Mouse (Mus musculus) ES-E14 (cell line): ENCODE data around the gene Rsph6a. TPM values are rescaled to one million over a fixed set of nuclear protein-coding genes. Genes with fewer than 3 reads are reported as not detected.

ENCODE experiments used
- DNase-seq: peaks from one replicate; pipeline ENCODE4 v3.0.0-alpha.2; 2013; ENCODE audit warnings: low read depth, low spot score
- H3K27ac ChIP-seq: 2 replicates; pipeline ENCODE4 v1.5.1; 2012; ENCODE audit warnings: low read depth, mild to moderate bottlenecking, low read length, moderate library complexity, mixed read lengths; ENCODE audit not compliant: poor library complexity, insufficient read depth, severe bottlenecking
- H3K36me3 ChIP-seq: 2 replicates; pipeline ENCODE4 v1.6.1; 2012; ENCODE audit warnings: mild to moderate bottlenecking, low read length, moderate library complexity, mixed read lengths; ENCODE audit not compliant: control insufficient read depth, poor library complexity, insufficient read depth, severe bottlenecking
- H3K4me1 ChIP-seq, 2 experiments: fragments of 150-350 bp in 1 of 2; sonication (generic) in 1 of 2; 2 replicates each; pipeline ENCODE4 v1.6.1; 2012; ENCODE audit warnings: low read length in 2 of 2, mild to moderate bottlenecking in 1 of 2, mixed read lengths in 1 of 2; ENCODE audit not compliant: control insufficient read depth in 2 of 2, insufficient read depth in 2 of 2, poor library complexity in 1 of 2
- H3K4me3 ChIP-seq, 2 experiments: fragments of 150-350 bp in 1 of 2; sonication (generic) in 1 of 2; 2 replicates each; pipeline ENCODE4 v1.5.1; 2012; ENCODE audit warnings: low read length in 2 of 2, low read depth in 1 of 2, mild to moderate bottlenecking in 1 of 2, mixed read lengths in 1 of 2; ENCODE audit not compliant: insufficient read depth in 1 of 2, poor library complexity in 1 of 2, severe bottlenecking in 1 of 2
- H3K9ac ChIP-seq: 2 replicates; pipeline ENCODE4 v1.6.1; 2012; ENCODE audit warnings: low read depth, mild to moderate bottlenecking, low read length, mixed read lengths; ENCODE audit not compliant: poor library complexity, insufficient read depth, severe bottlenecking
- H3K9me3 ChIP-seq: fragments of 150-350 bp; sonication (generic); 2 replicates; pipeline ENCODE4 v1.6.1; 2012; ENCODE audit warnings: low read depth, mild to moderate bottlenecking, low read length; ENCODE audit not compliant: control insufficient read depth, insufficient read depth
- CHD2 ChIP-seq: IDR thresholded peaks from 2 replicates; pipeline ENCODE4 v1.6.1; 2014; ENCODE audit warnings: mild to moderate bottlenecking, low read depth, low read length, inconsistent platforms
- HCFC1 ChIP-seq: IDR thresholded peaks from 2 replicates; pipeline ENCODE4 v1.6.1; 2012; ENCODE audit warnings: low read length, inconsistent platforms, borderline replicate concordance; ENCODE audit not compliant: insufficient read depth
- MAFK ChIP-seq: IDR thresholded peaks from 2 replicates; pipeline ENCODE4 v1.6.1; 2014; ENCODE audit warnings: mild to moderate bottlenecking, low read depth, low read length, inconsistent platforms; ENCODE audit not compliant: insufficient read depth
- ZC3H11A ChIP-seq: IDR thresholded peaks from 2 replicates; pipeline ENCODE4 v1.6.1; 2012; ENCODE audit warnings: low read depth, mild to moderate bottlenecking, inconsistent platforms, low read length, borderline replicate concordance
- ZNF384 ChIP-seq: IDR thresholded peaks from 2 replicates; pipeline ENCODE4 v1.6.1; 2012; ENCODE audit warnings: low read depth, low read length, inconsistent platforms
- in situ Hi-C, 2 experiments: fragments of 600-800 bp; cut with MboI; formaldehyde crosslinking; loops; one replicate each; pipeline ENCODE4 v1.15.1; 2025; ENCODE audit warnings: low sequenced_read_pairs in 2 of 2, inconsistent platforms in 1 of 2; ENCODE audit not compliant: unreplicated experiment in 2 of 2
- total RNA-seq: library from RNA; depleted of rRNA; stranded (reverse); fragments of 300-350 nt; gene quantifications from 2 replicates; pipeline ENCODE4 v1.2.3, GENCODE M21; 2012

The Rsph6a gene
- total RNA-seq, 1 experiment = 0.94 TPM

GRCm38 (mm10) chr7:19077761-19078160 lies 23.3 kb downstream of the Rsph6a start:
- peak overlapping the region in 1 of 2 experiments; percentile 13; a peak in 1 of 4 replicates for H3K4me3 ChIP-seq
- no peak for DNase-seq
- no peak overlapping the region for H3K27ac ChIP-seq
- peaks cover 41% of the 10 kb centered on the region for H3K36me3 ChIP-seq
- TF ChIP-seq ZNF384 (no peak), MAFK (no peak), CHD2 (no peak), ZC3H11A (no peak), HCFC1 (no peak)
- in situ Hi-C loops = no loop called here
- H3K9me3 ChIP-seq = no peaks in the 10 kb centered on the region
- H3K9ac ChIP-seq = no peak overlapping the region; the same call in 1 of the 2 replicates
- H3K4me1 ChIP-seq = peaks cover 0 to 19% of the 10 kb centered on the region in 2 experiments; a peak in 3 of 4 replicates

DNA sequence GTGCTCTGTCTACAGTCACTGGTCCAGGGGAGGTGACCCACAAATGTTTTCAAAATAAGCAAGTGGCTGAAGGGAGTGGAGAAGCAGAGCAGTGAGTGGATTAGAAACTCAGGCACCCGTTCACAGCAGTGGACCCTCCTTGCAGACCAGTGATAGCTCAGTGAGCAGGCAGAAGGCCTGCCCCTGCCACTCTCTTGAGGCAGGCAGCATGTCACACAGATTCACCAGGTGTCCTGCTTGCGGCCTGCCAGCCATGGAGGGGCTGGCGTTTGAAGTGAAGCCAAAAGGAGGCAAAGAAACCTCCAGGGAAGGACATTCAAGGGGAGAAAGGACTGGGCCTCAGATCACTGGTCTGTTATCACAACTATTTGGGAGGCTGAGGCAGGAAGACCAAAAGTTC lies 24.2 kb downstream of the Rsph6a start:
- no peak overlapping the region for H3K9ac ChIP-seq
- peaks cover 41% of the 10 kb centered on the region for H3K36me3 ChIP-seq
- H3K9me3 ChIP-seq = no peaks in the 10 kb centered on the region
- in situ Hi-C loops = no loop called here
- no peak for TF ChIP-seq ZNF384
- no peak for TF ChIP-seq ZC3H11A
- no peak for TF ChIP-seq CHD2
- TF ChIP-seq HCFC1 = no peak
- TF ChIP-seq MAFK = no peak
- no peak for DNase-seq
- H3K4me1 ChIP-seq = peaks cover 0 to 19% of the 10 kb centered on the region in 2 experiments; a peak in 3 of 4 replicates
- no peak overlapping the region for H3K4me3 ChIP-seq
- H3K27ac ChIP-seq = no peak overlapping the region

DNA sequence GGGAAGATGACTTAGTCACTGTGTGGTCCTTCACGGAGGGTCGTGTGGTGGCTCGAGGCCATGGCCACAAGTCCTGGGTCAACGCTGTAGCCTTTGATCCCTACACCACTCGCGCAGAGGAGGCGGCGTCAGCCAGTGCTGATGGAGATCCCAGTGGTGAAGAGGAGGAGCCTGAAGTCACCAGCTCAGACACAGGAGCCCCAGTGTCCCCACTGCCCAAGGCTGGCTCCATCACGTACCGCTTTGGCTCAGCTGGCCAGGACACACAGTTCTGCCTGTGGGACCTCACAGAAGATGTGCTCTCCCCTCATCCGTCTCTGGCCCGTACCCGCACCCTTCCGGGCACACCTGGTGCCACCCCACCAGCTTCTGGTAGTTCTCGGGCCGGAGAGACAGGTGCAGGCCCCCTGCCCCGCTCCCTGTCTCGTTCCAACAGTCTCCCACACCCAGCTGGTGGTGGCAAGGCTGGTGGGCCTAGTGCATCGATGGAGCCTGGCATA lies 26.0 kb downstream of the Rsph6a start:
- Histone ChIP-seq H3K9ac (peak overlapping the region; percentile 17; the same call in 1 of the 2 replicates), H3K27ac (no peak overlapping the region), H3K36me3 (peaks cover 41% of the 10 kb centered on the region), H3K4me1 (peaks cover 0 to 33% of the 10 kb centered on the region in 2 experiments; a peak in 3 of 4 replicates), H3K4me3 (no peak overlapping the region), H3K9me3 (no peaks in the 10 kb centered on the region)
- DNase-seq = no peak
- TF ChIP-seq HCFC1 (no peak), ZC3H11A (no peak), ZNF384 (no peak), MAFK (no peak), CHD2 (no peak)
- in situ Hi-C loops = no loop called here

DNA sequence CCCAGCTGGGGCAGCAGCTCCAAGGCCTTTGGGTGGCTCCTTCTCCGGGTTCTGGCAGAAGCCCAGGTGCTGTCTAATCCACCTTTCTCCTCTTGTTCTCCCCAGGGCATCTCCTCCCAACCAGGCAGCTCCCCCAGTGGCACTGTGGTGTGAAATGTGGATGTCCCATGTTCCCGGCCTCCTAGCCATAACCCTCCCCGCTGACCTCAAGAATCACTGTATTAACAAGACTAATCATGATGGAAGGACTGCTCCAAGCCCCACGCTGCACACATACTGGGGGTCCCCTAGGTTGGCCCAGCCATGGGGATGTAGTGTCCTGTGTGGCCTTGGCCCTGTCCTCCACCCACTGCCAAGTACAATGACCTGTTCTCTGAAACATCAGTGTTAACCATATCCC lies 27.7 kb downstream of the Rsph6a start:
- peaks cover 1 to 45% of the 10 kb centered on the region in 2 experiments; a peak in 3 of 4 replicates for H3K4me1 ChIP-seq
- no peak overlapping the region for H3K9ac ChIP-seq
- H3K27ac ChIP-seq = no peak overlapping the region
- in situ Hi-C loops = no loop called here
- TF ChIP-seq MAFK (no peak), HCFC1 (no peak)
- no peaks in the 10 kb centered on the region for H3K9me3 ChIP-seq
- peaks cover 41% of the 10 kb centered on the region for H3K36me3 ChIP-seq
- no peak for DNase-seq
- H3K4me3 ChIP-seq = no peak overlapping the region

DNA sequence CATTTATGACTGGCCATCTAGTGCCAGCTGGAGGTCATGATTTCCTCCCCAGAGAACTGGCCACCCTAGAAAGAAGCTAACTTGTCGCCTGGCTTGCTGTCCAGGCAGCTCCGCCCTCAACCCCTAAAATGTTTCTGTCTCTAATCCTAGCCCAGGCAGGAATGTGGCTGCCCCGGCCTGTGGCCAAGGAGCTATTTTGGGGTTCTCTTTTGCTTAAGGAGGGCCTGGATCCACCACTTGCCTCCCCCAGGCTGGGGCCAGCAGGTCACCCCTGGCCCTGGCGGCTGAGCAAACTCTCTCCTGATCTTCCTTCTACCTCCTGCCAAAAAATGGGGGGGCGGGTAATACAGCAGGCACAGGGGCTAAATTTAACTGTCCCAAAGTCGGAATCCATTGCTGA lies 28.6 kb downstream of the Rsph6a start:
- TF ChIP-seq ZNF384 (no peak), HCFC1 (no peak), ZC3H11A (no peak)
- Histone ChIP-seq H3K4me3 (no peak overlapping the region), H3K4me1 (peaks cover 1 to 39% of the 10 kb centered on the region in 2 experiments; a peak in 2 of 4 replicates), H3K27ac (no peak overlapping the region), H3K9ac (no peak overlapping the region), H3K36me3 (peaks cover 42% of the 10 kb centered on the region), H3K9me3 (no peaks in the 10 kb centered on the region)
- in situ Hi-C loops = no loop called here
- DNase-seq = no peak
